Mouse (Mus musculus) hindbrain, postnatal 0 days (tissue): Measurements from ENCODE around the gene Ip6k2. TPM values are rescaled to one million over a fixed set of nuclear protein-coding genes. Genes with fewer than 3 reads are reported as not detected.

Source experiments
- ATAC-seq: fragments of 200-750 bp; cut with Nextera tagmentation; 2 replicates; pipeline ENCODE4 v1.8.0; 2017; ENCODE audit warnings: mild to moderate bottlenecking, moderate TSS enrichment, moderate library complexity
- DNase-seq: peaks from one replicate; pipeline ENCODE4 v3.0.0-alpha.2; 2015; ENCODE audit warnings: low spot score
- H3K27ac ChIP-seq: fragments of 300-500 bp; sonication (generic); 2 replicates; pipeline ENCODE4 v1.5.1; 2014; ENCODE audit warnings: mild to moderate bottlenecking
- H3K27me3 ChIP-seq: fragments of 300-500 bp; sonication (generic); 2 replicates; pipeline ENCODE4 v1.6.1; 2014; ENCODE audit warnings: low read length, mixed read lengths; ENCODE audit not compliant: insufficient read depth
- H3K36me3 ChIP-seq: fragments of 300-500 bp; sonication (generic); 2 replicates; pipeline ENCODE4 v1.6.1; 2014; ENCODE audit warnings: low read length, mixed read lengths; ENCODE audit not compliant: insufficient read depth
- H3K4me1 ChIP-seq: fragments of 300-500 bp; sonication (generic); 2 replicates; pipeline ENCODE4 v1.6.1; 2014; ENCODE audit warnings: antibody characterized with exemption, low read length, mixed read lengths; ENCODE audit not compliant: insufficient read depth
- H3K4me2 ChIP-seq: fragments of 300-500 bp; sonication (generic); 2 replicates; pipeline ENCODE4 v1.6.1; 2014; ENCODE audit warnings: low read depth, mild to moderate bottlenecking, low read length, moderate library complexity, mixed read lengths
- H3K4me3 ChIP-seq: fragments of 300-500 bp; sonication (generic); 2 replicates; pipeline ENCODE4 v1.5.1; 2014; ENCODE audit warnings: low read length
- H3K9ac ChIP-seq: fragments of 300-500 bp; sonication (generic); replicated peaks from 2 replicates; pipeline ENCODE4 v1.6.1; 2014; ENCODE audit warnings: mild to moderate bottlenecking, low read length, moderate library complexity, mixed read lengths
- H3K9me3 ChIP-seq: fragments of 300-500 bp; sonication (generic); 2 replicates; pipeline ENCODE4 v1.6.1; 2016; ENCODE audit warnings: low read length, mixed read lengths
- CTCF ChIP-seq: IDR thresholded peaks from 2 replicates; pipeline ENCODE4 v1.5.1; 2016; ENCODE audit warnings: antibody characterized with exemption, control low read depth, low read depth
- WGBS: fragments of 180-500 bp; shearing (Covaris S2); extraction: QIAGEN DNeasy Blood & Tissue Kit; methylation state at CpG from one replicate; pipeline ENCODE4 v1.1.7; 2014; 5-methylcytosine and 5-hydroxymethylcytosine counted together
- polyA plus RNA-seq: library from polyadenylated mRNA; unstranded; fragments of >200 nt; fragmentation: Nextera tagmentation; extraction: Ambion mirVana; gene quantifications from 2 replicates; pipeline ENCODE4 v1.2.1, GENCODE M21; 2015
- total RNA-seq: library from RNA; depleted of rRNA; stranded (reverse); fragments of >200 nt; gene quantifications from 2 replicates; pipeline ENCODE4 v1.2.3, GENCODE M21; 2014

Ip6k2 gene
- total and polyA plus RNA-seq, 2 experiments from 2014 or later = 122 to 187 TPM

- WGBS = 86% methylated on average over 5 of the region's 5 CpGs
- H3K4me3 ChIP-seq = no peak overlapping the region
- no peak for TF ChIP-seq CTCF
- 0 out of 2 replicates have a peak, but pooled peaks cover 10% of the 10 kb centered on the region for H3K4me1 ChIP-seq
- H3K9ac ChIP-seq = no peak overlapping the region
- no peak overlapping the region for H3K27ac ChIP-seq
- H3K36me3 ChIP-seq = peaks cover 47% of the 10 kb centered on the region
- H3K9me3 ChIP-seq = no peaks in the 10 kb centered on the region
- no peak overlapping the region for H3K4me2 ChIP-seq
- no peak for DNase-seq
- H3K27me3 ChIP-seq = no peaks in the 10 kb centered on the region
- no peak for ATAC-seq
Observed at GRCm38 (mm10) chr9:108798508-108799075, 15.0 kb downstream of the Ip6k2 start.

DNA sequence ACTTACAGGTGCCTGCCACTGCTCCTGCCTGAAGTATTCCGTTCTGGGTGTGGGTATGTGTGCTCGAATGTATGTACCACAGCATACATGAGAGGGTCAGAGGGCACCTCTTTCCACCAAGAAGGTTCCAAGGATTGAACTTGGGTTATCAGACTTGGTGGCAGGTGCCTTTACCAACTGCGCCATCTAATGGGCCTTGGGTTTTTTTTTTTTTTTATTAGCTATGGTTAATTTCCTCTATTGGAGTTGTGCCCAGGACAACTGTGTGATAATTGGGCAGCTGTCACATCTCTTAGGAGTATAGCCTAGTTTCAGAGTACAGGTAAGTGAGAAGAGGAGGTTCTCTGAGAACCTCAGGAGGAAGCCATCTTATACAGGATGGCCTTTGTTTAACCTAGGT, 16.0 kb downstream of the Ip6k2 start:
- WGBS = 78% methylated on average over 3 of the region's 3 CpGs
- TF ChIP-seq CTCF = no peak
- Histone ChIP-seq H3K36me3 (peaks cover 57% of the 10 kb centered on the region), H3K4me1 (0 out of 2 replicates have a peak, but pooled peaks cover 10% of the 10 kb centered on the region), H3K4me3 (no peak overlapping the region), H3K9me3 (no peaks in the 10 kb centered on the region), H3K9ac (no peak overlapping the region), H3K27me3 (no peaks in the 10 kb centered on the region), H3K4me2 (no peak overlapping the region), H3K27ac (no peak overlapping the region)
- ATAC-seq (no peak), DNase-seq (peak; percentile 46)

DNA sequence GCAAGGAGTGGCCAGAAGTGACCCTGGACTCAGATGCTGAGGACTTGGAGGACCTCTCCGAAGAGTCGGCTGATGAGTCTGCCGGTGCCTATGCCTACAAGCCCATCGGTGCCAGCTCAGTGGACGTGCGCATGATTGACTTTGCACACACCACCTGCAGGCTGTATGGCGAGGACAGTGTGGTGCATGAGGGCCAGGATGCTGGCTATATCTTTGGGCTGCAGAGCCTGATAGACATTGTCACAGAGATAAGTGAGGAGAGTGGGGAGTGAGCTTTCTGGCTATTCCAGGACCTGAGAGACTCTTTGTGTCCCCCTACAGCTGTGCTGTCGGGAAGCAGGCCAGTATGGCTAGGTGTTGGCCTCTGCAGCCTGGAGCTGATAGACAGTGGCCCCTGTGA, 22.2 kb downstream of the Ip6k2 start:
- no peak for TF ChIP-seq CTCF
- Histone ChIP-seq H3K27ac (no peak overlapping the region), H3K36me3 (peaks cover 52% of the 10 kb centered on the region), H3K4me2 (no peak overlapping the region), H3K4me3 (no peak overlapping the region), H3K4me1 (peaks cover 12% of the 10 kb centered on the region), H3K9me3 (no peaks in the 10 kb centered on the region), H3K9ac (no peak overlapping the region), H3K27me3 (no peaks in the 10 kb centered on the region)
- DNase-seq (no peak), ATAC-seq (no peak)
- 88% methylated on average over 8 of the region's 8 CpGs for WGBS

GRCm38 (mm10) chr9:108806379-108806778, 22.8 kb downstream of the Ip6k2 start:
- H3K4me1 ChIP-seq = peaks cover 12% of the 10 kb centered on the region
- ATAC-seq = no peak
- no peaks in the 10 kb centered on the region for H3K27me3 ChIP-seq
- TF ChIP-seq CTCF = no peak
- peaks cover 49% of the 10 kb centered on the region for H3K36me3 ChIP-seq
- DNase-seq = no peak
- H3K27ac ChIP-seq = no peak overlapping the region
- H3K4me3 ChIP-seq = no peak overlapping the region
- H3K4me2 ChIP-seq = no peak overlapping the region
- no peaks in the 10 kb centered on the region for H3K9me3 ChIP-seq
- no peak overlapping the region for H3K9ac ChIP-seq

- no peak overlapping the region for H3K4me2 ChIP-seq
- peaks cover 12% of the 10 kb centered on the region for H3K4me1 ChIP-seq
- H3K4me3 ChIP-seq = no peak overlapping the region
- no peak overlapping the region for H3K9ac ChIP-seq
- no peaks in the 10 kb centered on the region for H3K9me3 ChIP-seq
- no peak for ATAC-seq
- H3K27ac ChIP-seq = peak overlapping the region; percentile 41; the same call in 1 of the 2 replicates
- H3K36me3 ChIP-seq = peaks cover 49% of the 10 kb centered on the region
- WGBS = 79% methylated on average over 1 of the region's 1 CpGs
- no peak for TF ChIP-seq CTCF
- no peak for DNase-seq
- H3K27me3 ChIP-seq = no peaks in the 10 kb centered on the region
Observed at GRCm38 (mm10) chr9:108806831-108807230, 23.2 kb downstream of the Ip6k2 start.

DNA sequence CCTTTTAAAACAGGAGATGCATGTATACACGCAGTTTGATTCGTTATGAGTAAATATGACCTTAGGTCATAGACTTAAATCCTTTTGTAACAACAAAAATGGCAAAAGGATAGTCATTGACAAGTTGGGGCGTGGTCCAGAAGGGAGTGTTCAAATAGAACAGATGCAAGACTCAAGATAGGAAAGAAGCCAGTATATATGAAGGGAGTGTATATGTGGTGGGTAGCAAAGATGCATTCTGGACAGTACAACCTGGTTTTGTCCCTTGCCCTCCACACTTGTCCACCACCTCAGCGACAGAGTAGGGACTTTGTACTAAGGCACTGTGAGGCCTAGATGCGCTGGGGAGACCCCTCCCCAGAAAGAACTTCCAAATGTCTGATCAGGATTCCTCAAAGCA, 24.1 kb downstream of the Ip6k2 start:
- Histone ChIP-seq H3K27ac (0 out of 2 replicates have a peak overlapping the region, but pooled peaks have one; percentile 41), H3K9me3 (no peaks in the 10 kb centered on the region), H3K4me3 (no peak overlapping the region), H3K4me1 (peaks cover 12% of the 10 kb centered on the region), H3K9ac (no peak overlapping the region), H3K27me3 (no peaks in the 10 kb centered on the region), H3K4me2 (peak overlapping the region; percentile 94; the same call in 1 of the 2 replicates), H3K36me3 (peaks cover 48% of the 10 kb centered on the region)
- no peak for TF ChIP-seq CTCF
- DNase-seq (no peak), ATAC-seq (no peak)
- 76% methylated on average over 5 of the region's 5 CpGs for WGBS

DNA sequence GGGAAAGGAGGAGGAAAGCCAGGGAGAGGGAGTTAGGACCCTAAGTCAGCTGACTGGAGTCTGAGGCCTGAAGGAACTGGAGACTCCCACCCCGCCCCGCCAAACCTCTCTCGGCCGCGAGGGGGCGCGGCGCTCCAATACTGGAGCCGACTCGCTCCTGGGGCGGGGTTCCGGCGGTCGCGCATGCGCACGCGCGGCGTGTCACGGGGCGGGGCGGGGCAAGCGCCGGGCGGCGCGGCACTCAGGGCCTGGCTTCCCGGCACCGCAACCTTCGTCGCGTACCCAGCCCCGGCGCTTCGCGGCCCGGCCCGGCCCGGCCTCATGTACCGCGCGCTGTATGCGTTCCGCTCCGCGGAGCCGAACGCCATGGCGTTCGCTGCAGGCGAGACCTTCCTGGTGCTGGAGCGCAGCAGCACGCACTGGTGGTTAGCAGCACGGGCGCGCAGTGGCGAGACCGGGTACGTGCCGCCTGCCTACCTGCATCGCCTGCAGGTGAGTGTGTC, 24.6 kb downstream of the Ip6k2 start, which contains the start of gene Nckipsd:
Gene Nckipsd (plus strand): TSS at position 206 of the 503 bp plus-strand sequence.
- H3K9me3 ChIP-seq = no peaks in the 10 kb centered on the region
- peak; percentile 77 for TF ChIP-seq CTCF
- H3K9ac ChIP-seq = peak within 1 kb of the TSS; percentile 78
- peaks cover 12% of the 10 kb centered on the region for H3K4me1 ChIP-seq
- no peaks in the 10 kb centered on the region for H3K27me3 ChIP-seq
- H3K27ac ChIP-seq = peak within 1 kb of the TSS; percentile 70
- WGBS = under 1% methylated on average over 59 of the region's 62 CpGs
- ATAC-seq (peak; percentile 90), DNase-seq (peak; percentile 97)
- peaks cover 50% of the 10 kb centered on the region for H3K36me3 ChIP-seq
- H3K4me2 ChIP-seq = peak within 1 kb of the TSS; percentile 94
- peak within 1 kb of the TSS; percentile 68 for H3K4me3 ChIP-seq
